Mouse (Mus musculus) kidney, embryonic 14.5 days (tissue): ENCODE measurements around the gene Prm1. TPM values are rescaled to one million over a fixed set of nuclear protein-coding genes. Genes with fewer than 3 reads are reported as not detected.

Experiments used
- ATAC-seq: fragments of 200-750 bp; cut with Nextera tagmentation; 2 replicates; pipeline ENCODE4 v1.8.0; 2017; ENCODE audit warnings: moderate number of reproducible peaks, mild to moderate bottlenecking, moderate TSS enrichment, moderate library complexity; ENCODE audit not compliant: low FRiP score, low TSS enrichment
- H3K27ac ChIP-seq: fragments of 300-500 bp; sonication (generic); 2 replicates; pipeline ENCODE4 v1.5.1; 2014; ENCODE audit warnings: low read depth, mild to moderate bottlenecking, low read length, moderate library complexity, mixed read lengths
- H3K27me3 ChIP-seq: fragments of 300-500 bp; sonication (generic); 2 replicates; pipeline ENCODE4 v1.6.1; 2014; ENCODE audit warnings: mild to moderate bottlenecking, low read length; ENCODE audit not compliant: control insufficient read depth, insufficient read depth
- H3K36me3 ChIP-seq: fragments of 300-500 bp; sonication (generic); 2 replicates; pipeline ENCODE4 v1.6.1; 2014; ENCODE audit warnings: low read length, mixed read lengths; ENCODE audit not compliant: control insufficient read depth, insufficient read depth
- H3K4me1 ChIP-seq: fragments of 300-500 bp; sonication (generic); 2 replicates; pipeline ENCODE4 v1.6.1; 2014; ENCODE audit warnings: low read length, mixed read lengths; ENCODE audit not compliant: control insufficient read depth, insufficient read depth
- H3K4me2 ChIP-seq: fragments of 300-500 bp; sonication (generic); replicated peaks from 2 replicates; pipeline ENCODE4 v1.6.1; 2014; ENCODE audit warnings: low read depth, mild to moderate bottlenecking, low read length
- H3K4me3 ChIP-seq: fragments of 300-500 bp; sonication (generic); 2 replicates; pipeline ENCODE4 v1.5.1; 2014; ENCODE audit warnings: mild to moderate bottlenecking, low read length
- H3K9ac ChIP-seq: fragments of 300-500 bp; sonication (generic); 2 replicates; pipeline ENCODE4 v1.6.1; 2014; ENCODE audit warnings: low read depth, mild to moderate bottlenecking, low read length, moderate library complexity
- H3K9me3 ChIP-seq: fragments of 300-500 bp; sonication (generic); 2 replicates; pipeline ENCODE4 v1.6.1; 2016; ENCODE audit warnings: low read length; ENCODE audit not compliant: control insufficient read depth
- WGBS: fragments of 180-500 bp; shearing (Covaris S2); extraction: QIAGEN DNeasy Blood & Tissue Kit; methylation state at CpG from one replicate; pipeline ENCODE4 v1.1.7; 2014; 5-methylcytosine and 5-hydroxymethylcytosine counted together
- polyA plus RNA-seq: library from polyadenylated mRNA; unstranded; fragments of >200 nt; fragmentation: Nextera tagmentation; extraction: Ambion mirVana; gene quantifications from 2 replicates; pipeline ENCODE4 v1.2.1, GENCODE M21; 2014

The Prm1 gene
- polyA plus RNA-seq, 1 experiment from 2014 or later: not detected

DNA sequence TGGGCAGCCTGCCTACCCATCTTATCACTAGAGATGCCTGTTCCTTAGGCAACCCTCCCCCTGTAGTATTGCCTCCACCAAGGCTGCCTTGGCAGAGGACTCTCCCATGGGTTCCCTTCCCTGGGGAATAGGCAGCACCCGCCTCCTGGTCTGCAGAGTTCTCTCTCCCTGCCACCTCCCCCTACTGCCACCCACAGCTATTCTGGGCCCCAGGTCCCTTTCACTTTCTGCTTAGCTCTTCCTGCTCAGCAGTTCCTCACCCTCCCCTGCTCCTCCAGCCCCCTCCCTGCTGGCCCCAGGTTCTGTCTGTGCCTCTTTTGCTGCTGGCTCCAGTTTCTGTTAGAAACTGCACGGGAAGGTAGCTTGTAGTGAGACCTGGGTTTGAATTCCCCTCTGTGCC is 36.0 kb downstream of the Prm1 start:
- H3K4me1 ChIP-seq: peaks cover 7% of the 10 kb centered on the region; the same call in 1 of the 2 replicates
- no peak overlapping the region for H3K4me2 ChIP-seq
- H3K9ac ChIP-seq: no peak overlapping the region; the same call in 1 of the 2 replicates
- ATAC-seq: no peak
- WGBS: 47% methylated on average over 2 of the region's 2 CpGs
- H3K4me3 ChIP-seq: no peak overlapping the region
- H3K36me3 ChIP-seq: no peaks in the 10 kb centered on the region
- no peaks in the 10 kb centered on the region for H3K27me3 ChIP-seq
- no peak overlapping the region for H3K27ac ChIP-seq
- no peaks in the 10 kb centered on the region for H3K9me3 ChIP-seq

DNA sequence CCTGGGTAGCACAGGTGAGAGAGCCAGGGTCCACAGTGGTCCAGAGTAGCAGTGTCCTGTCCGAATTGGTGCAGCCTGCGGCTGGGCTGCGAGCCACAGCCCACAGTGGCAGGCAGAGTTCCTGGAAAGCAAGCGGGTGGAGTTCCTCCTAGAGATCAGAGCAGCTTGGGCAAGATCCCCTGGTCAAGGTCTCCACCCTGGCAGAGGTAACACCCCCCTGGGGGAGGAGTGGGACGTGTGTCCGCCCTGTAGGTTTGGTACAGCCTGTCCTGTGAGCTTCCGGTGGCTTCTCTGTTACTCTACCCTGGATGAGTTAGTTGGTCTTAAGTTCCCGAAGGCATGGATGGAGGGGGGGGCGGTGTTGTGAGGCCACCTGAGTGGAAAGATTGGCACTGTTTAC is 36.8 kb downstream of the Prm1 start:
- Histone ChIP-seq H3K4me3 (no peak overlapping the region), H3K27me3 (no peaks in the 10 kb centered on the region), H3K27ac (no peak overlapping the region), H3K9ac (no peak overlapping the region), H3K4me2 (no peak overlapping the region), H3K4me1 (peaks cover 8% of the 10 kb centered on the region; the same call in 1 of the 2 replicates), H3K36me3 (no peaks in the 10 kb centered on the region), H3K9me3 (no peaks in the 10 kb centered on the region)
- 51% methylated on average over 9 of the region's 9 CpGs for whole genome bisulfite sequencing
- no peak for ATAC-seq

DNA sequence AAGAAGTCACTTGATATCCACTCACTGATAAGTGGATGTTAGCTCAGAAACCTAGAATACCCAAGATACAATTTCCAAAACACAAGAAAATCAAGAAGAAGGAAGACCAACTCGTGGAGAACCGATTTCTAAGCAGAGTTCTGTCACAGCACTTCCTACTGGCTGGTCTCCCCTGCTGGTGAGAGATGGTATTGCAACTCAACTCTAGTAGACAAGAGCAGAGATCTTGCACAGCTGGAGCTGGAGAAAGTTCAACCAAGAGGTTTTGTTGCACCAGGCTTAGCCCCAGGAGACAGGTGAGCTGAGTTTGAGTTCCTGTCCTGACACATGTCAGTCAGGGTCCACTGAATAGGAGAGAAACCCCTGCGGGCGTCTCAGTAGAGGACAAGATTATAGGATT is 38.5 kb downstream of the Prm1 start:
- 39% methylated on average over 4 of the region's 4 CpGs for WGBS

DNA sequence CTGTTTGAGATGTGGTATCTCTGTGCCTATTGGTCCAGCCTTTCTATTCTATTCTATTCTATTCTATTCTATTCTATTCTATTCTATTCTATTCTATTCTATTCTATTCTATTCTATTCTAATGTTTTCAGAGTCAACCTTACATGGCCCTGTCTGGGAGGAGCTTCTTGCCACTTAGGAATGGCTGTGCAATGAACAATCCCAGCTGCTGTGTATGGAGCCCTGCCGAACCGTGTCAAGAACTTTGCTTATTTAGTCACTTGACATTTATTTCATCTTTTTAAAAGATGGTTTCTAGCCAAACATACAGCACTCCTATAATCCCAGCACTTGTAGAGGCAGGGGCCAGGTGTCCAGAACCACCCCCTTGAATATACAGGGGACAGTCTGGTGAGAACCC is 41.3 kb downstream of the Prm1 start:
- no peak for ATAC-seq
- Histone ChIP-seq H3K4me1 (0 out of 2 replicates have a peak, but pooled peaks cover 4% of the 10 kb centered on the region), H3K27me3 (no peaks in the 10 kb centered on the region), H3K4me2 (no peak overlapping the region), H3K36me3 (no peaks in the 10 kb centered on the region), H3K27ac (no peak overlapping the region), H3K9me3 (no peaks in the 10 kb centered on the region), H3K9ac (no peak overlapping the region), H3K4me3 (no peak overlapping the region)
- 35% methylated on average over 2 of the region's 2 CpGs for WGBS

More for the DNA sequence above, 38.5 kb downstream of the Prm1 start:
- Histone ChIP-seq H3K27ac (no peak overlapping the region), H3K4me3 (no peak overlapping the region), H3K9me3 (no peaks in the 10 kb centered on the region), H3K4me2 (no peak overlapping the region), H3K36me3 (no peaks in the 10 kb centered on the region), H3K27me3 (no peaks in the 10 kb centered on the region), H3K9ac (no peak overlapping the region), H3K4me1 (peaks cover 11% of the 10 kb centered on the region; the same call in 1 of the 2 replicates)
- ATAC-seq: peak; percentile 28; the same call in 1 of the 2 replicates

DNA sequence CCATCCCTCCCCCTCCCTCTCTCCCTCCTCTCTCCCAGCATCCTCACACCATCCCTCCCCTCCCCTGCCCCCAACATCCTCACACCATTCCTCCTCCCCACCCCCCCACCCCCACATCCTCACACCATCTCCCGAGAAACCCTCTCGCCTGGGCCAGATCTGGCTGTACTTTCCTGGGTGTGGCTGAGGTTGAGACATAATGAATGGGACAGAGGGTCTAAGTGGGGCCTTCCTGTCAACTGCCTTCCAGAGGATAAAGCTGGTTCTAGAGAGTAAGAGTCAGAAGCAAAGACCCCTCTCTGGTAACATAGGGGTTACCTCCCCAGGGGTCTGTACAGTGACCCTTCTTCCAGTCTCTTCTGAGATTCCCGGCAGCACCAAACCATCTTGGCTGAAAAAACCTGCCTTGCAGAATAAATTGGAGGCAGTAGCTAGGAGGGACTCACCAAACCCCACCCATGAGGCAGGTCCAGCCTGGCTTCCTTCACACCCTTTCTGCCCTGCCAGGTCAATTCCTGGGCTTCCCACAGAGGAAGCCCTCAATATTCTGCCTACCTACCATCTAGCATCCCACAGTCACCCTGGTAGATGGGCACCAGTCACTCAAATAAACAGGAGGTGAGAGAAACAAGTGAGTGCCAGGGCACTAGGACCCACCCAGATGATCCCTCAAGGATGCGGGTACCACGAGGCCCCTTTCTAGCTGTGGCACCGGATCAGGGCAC is 41.9 kb downstream of the Prm1 start:
- Histone ChIP-seq H3K9me3 (no peaks in the 10 kb centered on the region), H3K9ac (no peak overlapping the region), H3K36me3 (no peaks in the 10 kb centered on the region), H3K27ac (no peak overlapping the region), H3K4me3 (no peak overlapping the region), H3K4me1 (0 out of 2 replicates have a peak, but pooled peaks cover 4% of the 10 kb centered on the region), H3K27me3 (no peaks in the 10 kb centered on the region), H3K4me2 (no peak overlapping the region)
- ATAC-seq: no peak
- 56% methylated on average over 6 of the region's 6 CpGs for WGBS

DNA sequence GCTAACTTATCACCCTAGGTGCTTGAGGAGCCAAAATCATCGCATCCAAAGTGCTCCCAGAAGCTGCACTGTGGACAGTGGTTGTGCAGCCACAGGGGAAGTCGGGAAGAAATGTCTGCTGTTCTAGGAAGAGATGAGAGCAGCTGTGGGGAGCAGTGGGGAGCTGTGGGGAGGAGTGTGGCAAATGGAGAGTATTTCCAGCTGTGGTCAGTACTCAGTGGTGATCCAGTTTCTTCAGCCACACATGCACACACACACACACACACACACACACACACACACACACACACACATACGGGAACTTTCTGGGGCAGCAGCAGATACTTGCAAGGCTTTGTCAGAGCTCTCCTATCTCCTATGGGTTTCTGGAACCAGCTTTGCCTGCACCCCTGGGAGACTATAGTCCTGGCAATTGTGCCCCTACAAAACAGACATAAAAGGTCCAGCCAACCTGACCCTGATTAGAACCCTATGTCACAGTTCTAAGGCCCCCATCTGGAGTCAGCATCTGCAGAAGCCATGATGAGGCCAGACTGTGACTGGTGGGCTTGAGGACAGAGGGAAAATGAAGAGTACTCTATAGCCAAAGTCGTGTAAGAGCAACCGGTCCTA is 43.0 kb downstream of the Prm1 start:
- no peak for ATAC-seq
- no peak overlapping the region for H3K27ac ChIP-seq
- H3K4me3 ChIP-seq: no peak overlapping the region
- no peaks in the 10 kb centered on the region for H3K9me3 ChIP-seq
- H3K36me3 ChIP-seq: no peaks in the 10 kb centered on the region
- no peaks in the 10 kb centered on the region for H3K27me3 ChIP-seq
- WGBS: 59% methylated on average over 5 of the region's 5 CpGs
- 0 out of 2 replicates have a peak, but pooled peaks cover 4% of the 10 kb centered on the region for H3K4me1 ChIP-seq
- no peak overlapping the region for H3K9ac ChIP-seq
- H3K4me2 ChIP-seq: no peak overlapping the region

DNA sequence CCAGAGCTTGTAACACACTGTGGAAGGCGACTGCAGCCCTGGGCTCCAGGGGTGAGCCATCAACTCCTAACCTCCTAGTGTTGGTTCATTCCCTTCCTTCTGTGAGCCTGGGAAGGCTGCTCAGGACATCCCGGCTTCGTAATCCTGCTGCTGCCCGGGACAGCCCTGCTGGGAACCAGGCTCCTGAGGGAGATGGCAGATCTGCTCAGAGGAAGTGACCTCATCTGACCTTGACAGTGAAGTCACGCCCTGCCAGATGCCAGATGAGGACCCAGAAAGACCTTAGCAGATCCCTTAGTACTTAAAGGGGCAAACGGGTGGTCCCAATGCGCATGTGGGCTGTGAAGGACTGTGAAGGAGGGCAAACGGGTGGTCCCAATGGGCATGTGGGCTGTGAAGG is 44.5 kb downstream of the Prm1 start:
- no peak for ATAC-seq
- no peaks in the 10 kb centered on the region for H3K9me3 ChIP-seq
- H3K27ac ChIP-seq: no peak overlapping the region
- 63% methylated on average over 8 of the region's 8 CpGs for WGBS
- no peaks in the 10 kb centered on the region for H3K27me3 ChIP-seq
- no peak overlapping the region for H3K4me2 ChIP-seq
- H3K4me3 ChIP-seq: no peak overlapping the region
- no peaks in the 10 kb centered on the region for H3K36me3 ChIP-seq
- 0 out of 2 replicates have a peak, but pooled peaks cover 4% of the 10 kb centered on the region for H3K4me1 ChIP-seq
- H3K9ac ChIP-seq: no peak overlapping the region

DNA sequence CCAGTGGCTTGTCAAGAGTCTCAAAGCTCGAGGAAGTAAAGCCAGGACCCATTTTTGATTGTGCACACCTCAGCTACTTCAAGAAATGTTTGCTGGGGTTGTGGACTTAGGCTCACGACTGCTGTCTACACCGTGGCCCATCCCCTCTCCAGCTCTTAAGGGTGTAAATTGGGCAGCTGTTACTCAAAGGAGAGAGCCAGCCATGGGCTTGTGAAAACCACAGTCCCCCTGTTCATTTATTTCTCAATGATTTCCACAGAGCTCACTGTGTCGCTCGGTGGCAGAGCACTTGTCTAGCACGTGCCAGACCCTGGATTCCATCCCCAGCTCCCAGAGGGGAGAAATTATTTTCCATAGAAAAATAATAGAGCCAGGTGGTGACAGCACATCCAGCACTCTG is 49.5 kb downstream of the Prm1 start:
- Histone ChIP-seq H3K4me1 (no peaks in the 10 kb centered on the region), H3K9me3 (no peaks in the 10 kb centered on the region), H3K27ac (no peak overlapping the region), H3K27me3 (no peaks in the 10 kb centered on the region), H3K4me3 (no peak overlapping the region), H3K4me2 (no peak overlapping the region), H3K36me3 (no peaks in the 10 kb centered on the region), H3K9ac (no peak overlapping the region)
- ATAC-seq: no peak
- 72% methylated on average over 6 of the region's 6 CpGs for WGBS
